8 mouse cellular contexts compared by ENCODE assay signal in the genomic region with DNA sequence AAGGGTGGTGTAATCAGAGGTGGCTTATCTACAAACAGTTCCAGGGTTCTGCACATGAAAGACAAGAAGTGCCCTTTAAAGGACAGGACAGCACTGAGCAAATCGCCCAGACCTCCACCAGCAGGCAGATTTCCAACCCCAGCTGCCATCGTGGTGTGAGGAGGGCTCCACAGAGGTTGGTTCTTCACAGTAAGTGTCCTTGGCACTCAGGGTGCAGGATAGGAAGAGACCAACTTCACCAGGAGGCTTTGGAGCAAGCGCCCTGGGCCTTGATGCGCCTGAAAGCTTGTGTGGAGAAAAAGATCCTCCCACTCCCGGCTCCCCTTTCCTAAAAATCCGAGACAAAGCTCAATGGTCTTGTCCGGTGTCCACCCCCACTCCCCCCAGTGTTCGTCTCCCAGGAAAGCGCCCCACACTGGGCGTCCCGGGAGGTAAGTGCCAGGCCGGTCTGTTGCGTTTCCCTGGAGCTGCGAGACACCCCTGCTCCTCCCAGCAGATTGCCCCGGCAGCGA. TPM values are rescaled to one million over a fixed set of nuclear protein-coding genes. Genes with fewer than 3 reads are reported as not detected.
DNase-seq lines count a peak whose midpoint lies in the region; ATAC-seq and TF ChIP-seq lines count a peak whose summit lies in the region.

No protein-coding gene starts in this region.

- H3K9ac ChIP-seq in forebrain, embryonic 13.5 days = peak overlapping the region; percentile 59
- peak overlapping the region; percentile 41 for H3K9ac ChIP-seq in hindbrain, embryonic 14.5 days
- H3K9ac ChIP-seq in lung, embryonic 16.5 days (ENCODE audit: low read length) = peak overlapping the region; percentile 85

- no peak overlapping the region for H3K27ac ChIP-seq in forebrain, embryonic 13.5 days
- peak overlapping the region; percentile 64 for H3K27ac ChIP-seq in hindbrain, embryonic 14.5 days
- H3K27ac ChIP-seq in lung, embryonic 16.5 days (ENCODE audit: low read length) = peak overlapping the region; percentile 98
- peak overlapping the region; percentile 66 for H3K27ac ChIP-seq in small intestine, adult 2 months (ENCODE audit: insufficient read depth, low read depth, low read length)

- peak; percentile 6; the same call in 1 of the 2 replicates for ATAC-seq in forebrain, embryonic 13.5 days
- ATAC-seq in hindbrain, embryonic 14.5 days (ENCODE audit: low FRiP score) = peak; percentile 66
- peak; percentile 66 for ATAC-seq in lung, embryonic 16.5 days (ENCODE audit: low read depth)

- H3K27me3 ChIP-seq in forebrain, embryonic 13.5 days = peaks cover 6% of the 10 kb centered on the region
- H3K27me3 ChIP-seq in hindbrain, embryonic 14.5 days (ENCODE audit: control insufficient read depth, insufficient read depth, low read length) = no peaks in the 10 kb centered on the region
- no peaks in the 10 kb centered on the region for H3K27me3 ChIP-seq in lung, embryonic 16.5 days (ENCODE audit: control insufficient read depth, insufficient read depth, low read depth, low read length)
- H3K27me3 ChIP-seq in small intestine, adult 2 months (ENCODE audit: control insufficient read depth, insufficient read depth, low read length) = no peaks in the 10 kb centered on the region

- peak overlapping the region; percentile 83 for H3K4me2 ChIP-seq in forebrain, embryonic 13.5 days
- H3K4me2 ChIP-seq in hindbrain, embryonic 14.5 days (replicated peaks) = peak overlapping the region; percentile 74
- peak overlapping the region; percentile 68 for H3K4me2 ChIP-seq in lung, embryonic 16.5 days (ENCODE audit: low read depth, low read length)

- no peaks in the 10 kb centered on the region for H3K36me3 ChIP-seq in forebrain, embryonic 13.5 days (ENCODE audit: poor library complexity, severe bottlenecking)
- H3K36me3 ChIP-seq in hindbrain, embryonic 14.5 days (replicated peaks; ENCODE audit: control insufficient read depth, insufficient read depth) = no peaks in the 10 kb centered on the region
- peaks cover 2% of the 10 kb centered on the region; the same call in 1 of the 2 replicates for H3K36me3 ChIP-seq in lung, embryonic 16.5 days (ENCODE audit: control insufficient read depth, insufficient read depth, low read length)
- H3K36me3 ChIP-seq in small intestine, adult 2 months (ENCODE audit: control insufficient read depth, insufficient read depth, low read length) = no peaks in the 10 kb centered on the region

- H3K9me3 ChIP-seq in forebrain, embryonic 13.5 days (replicated peaks) = no peaks in the 10 kb centered on the region
- no peaks in the 10 kb centered on the region for H3K9me3 ChIP-seq in hindbrain, embryonic 14.5 days (ENCODE audit: control insufficient read depth, low read length)
- H3K9me3 ChIP-seq in lung, embryonic 16.5 days (ENCODE audit: control insufficient read depth, low read length) = no peaks in the 10 kb centered on the region

- WGBS in forebrain, embryonic 13.5 days = under 1% methylated on average over 16 of the region's 16 CpGs
- 1% methylated on average over 16 of the region's 16 CpGs for WGBS in hindbrain, embryonic 14.5 days
- WGBS in lung, embryonic 16.5 days = 2% methylated on average over 16 of the region's 16 CpGs
- 6% methylated on average over 16 of the region's 16 CpGs for WGBS in small intestine, adult 2 months

- peak overlapping the region; percentile 42 for H3K4me3 ChIP-seq in forebrain, embryonic 13.5 days
- H3K4me3 ChIP-seq in hindbrain, embryonic 14.5 days (replicated peaks; ENCODE audit: low read length) = peak overlapping the region; percentile 38
- H3K4me3 ChIP-seq in lung, embryonic 16.5 days (ENCODE audit: low read length) = peak overlapping the region; percentile 72
- H3K4me3 ChIP-seq in small intestine, adult 2 months (ENCODE audit: low read depth, low read length) = peak overlapping the region; percentile 61

- H3K4me1 ChIP-seq in forebrain, embryonic 13.5 days = peaks cover 12% of the 10 kb centered on the region
- H3K4me1 ChIP-seq in hindbrain, embryonic 14.5 days (replicated peaks; ENCODE audit: control insufficient read depth, insufficient read depth, low read length) = peaks cover 4% of the 10 kb centered on the region; the same call in 1 of the 2 replicates
- H3K4me1 ChIP-seq in lung, embryonic 16.5 days (replicated peaks; ENCODE audit: control insufficient read depth, insufficient read depth, low read length) = peaks cover 3% of the 10 kb centered on the region; the same call in 1 of the 2 replicates
- no peaks in the 10 kb centered on the region for H3K4me1 ChIP-seq in small intestine, adult 2 months (ENCODE audit: control insufficient read depth, insufficient read depth, insufficient read length, low read length)

- peak; percentile 44 for DNase-seq in ovary, adult 18-20 months (ENCODE audit: low spot score)
- DNase-seq in ovary, postnatal 10 days (ENCODE audit: low spot score) = no peak
- DNase-seq in hindbrain, embryonic 14.5 days (ENCODE audit: low spot score) = no peak
- DNase-seq in cerebellum, postnatal 25 days = no peak
- no peak for DNase-seq in right cerebral cortex, adult 18-20 months

- TF ChIP-seq CTCF in small intestine, adult 2 months (IDR thresholded peaks at IDR 0.05; ENCODE audit: extremely low read depth, insufficient read length, insufficient replicate concordance, low read depth, low read length) = no peak

- no peak for TF ChIP-seq POLR2A in small intestine, adult 2 months (IDR thresholded peaks at IDR 0.05; ENCODE audit: low read depth, low read length)

RNA-seq across cellular contexts. Expression of gene Ednra, which starts 0.7 kb away (rescaled TPM):
- polyA plus RNA-seq in forebrain, embryonic 13.5 days (2015; fragmentation: Nextera tagmentation; extraction: Ambion mirVana) = 3.9 TPM in 2 replicates
- 7.6 and 8.6 TPM in 2 replicates for polyA plus RNA-seq in hindbrain, embryonic 14.5 days (2014; fragmentation: Nextera tagmentation; extraction: Ambion mirVana)
- polyA plus RNA-seq in lung, embryonic 16.5 days (2015; fragmentation: Nextera tagmentation; extraction: Ambion mirVana) = 109 and 113 TPM in 2 replicates
- 1.5 and 2.4 TPM in 2 replicates for polyA plus RNA-seq in small intestine, adult 2 months (2012; rRNA removed)

Comparison
In these comparisons a context has a peak if more than half of its experiments do, and no peak if none do; other contexts are left out.
1. ATAC-seq: peak in every context shown above with its lines; median percentile 66 in hindbrain, embryonic 14.5 days; 66 in lung, embryonic 16.5 days; 6 in forebrain, embryonic 13.5 days.
2. RNA of gene Ednra, which starts 0.7 kb away (polyA plus RNA-seq): 109 to 113 TPM in lung, embryonic 16.5 days; 7.6 to 8.6 TPM in hindbrain, embryonic 14.5 days, 3.9 TPM in forebrain, embryonic 13.5 days and 1.5 to 2.4 TPM in small intestine, adult 2 months; every median in the first group is over 10 times any median in the second.
3. Peak in every context shown above with its lines, with median percentiles within 50 percentile points of each other: H3K4me2 ChIP-seq, H3K4me3 ChIP-seq and H3K9ac ChIP-seq.